Mouse (Mus musculus) hindlimb bud, embryonic 11.5 days (tissue): ENCODE data around the gene Hap1.
"Not testable (repeated sequence)": the region's sequence is repeated elsewhere in the genome, so short reads cannot be mapped to it uniquely, and the experiment has no call there.

Experiments
- DNase-seq: peaks from one replicate; pipeline ENCODE4 v3.0.0-alpha.2; 2012; ENCODE audit warnings: low read depth, low spot score; ENCODE audit errors: extremely low spot score

Hap1 gene

DNA sequence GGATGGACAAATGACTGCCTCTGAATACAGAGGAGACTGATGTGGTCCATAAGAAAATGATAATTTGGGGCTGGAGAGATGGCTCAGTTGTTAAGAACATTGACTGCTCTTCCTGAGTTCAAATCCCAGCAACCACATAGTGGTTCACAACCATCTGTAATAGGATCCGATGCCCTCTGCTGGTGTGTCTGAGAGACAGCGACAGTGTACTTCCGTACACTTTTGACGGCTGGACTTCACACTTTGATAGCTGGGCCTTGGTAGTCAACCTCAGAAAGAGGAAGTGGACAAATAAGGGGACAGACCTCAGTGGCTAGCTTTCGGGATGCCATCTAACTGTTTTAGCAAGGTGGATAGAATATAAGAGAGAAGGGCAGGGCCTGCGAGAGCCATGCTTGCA lies 4.2 kb upstream of the Hap1 start:
- DNase-seq = no peak

DNA sequence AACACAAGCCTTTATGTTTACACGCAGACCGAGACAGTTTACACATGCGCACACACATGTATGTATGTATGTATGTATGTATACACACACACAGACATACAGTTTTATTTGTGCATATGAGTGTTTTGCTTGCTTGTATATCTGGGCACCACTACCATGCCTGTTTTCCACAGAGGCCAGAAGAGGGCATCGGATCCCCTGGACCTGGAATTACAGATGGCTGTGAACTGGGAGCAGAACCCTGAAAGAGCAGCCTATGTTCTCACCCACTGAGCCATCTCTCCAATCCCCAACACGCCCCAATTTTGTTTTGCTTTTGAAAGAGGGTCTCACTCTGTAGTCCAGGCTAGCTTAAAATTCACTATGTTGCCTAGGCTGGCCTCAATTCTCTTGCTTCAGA lies 1.5 kb upstream of the Hap1 start:
- no peak for DNase-seq

DNA sequence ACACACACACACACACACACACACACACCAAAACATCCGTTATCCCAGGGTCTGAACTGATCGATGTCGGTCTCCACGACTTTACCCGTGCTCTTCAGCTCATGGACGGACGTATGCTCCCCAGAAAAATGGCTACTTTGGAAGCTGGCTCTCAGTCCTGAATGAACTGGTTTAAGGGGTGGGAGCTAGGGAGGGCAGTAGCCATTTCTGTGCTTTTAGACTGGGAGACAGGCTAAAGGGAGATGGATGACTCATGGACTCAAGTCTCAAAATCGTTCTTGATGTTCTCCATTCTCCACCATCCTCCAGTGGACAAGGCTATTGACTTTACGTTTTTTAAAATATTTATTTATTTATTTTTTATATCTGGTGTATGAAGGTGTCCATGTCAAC lies 887 bp upstream of the Hap1 start:
- no peak for DNase-seq

DNA sequence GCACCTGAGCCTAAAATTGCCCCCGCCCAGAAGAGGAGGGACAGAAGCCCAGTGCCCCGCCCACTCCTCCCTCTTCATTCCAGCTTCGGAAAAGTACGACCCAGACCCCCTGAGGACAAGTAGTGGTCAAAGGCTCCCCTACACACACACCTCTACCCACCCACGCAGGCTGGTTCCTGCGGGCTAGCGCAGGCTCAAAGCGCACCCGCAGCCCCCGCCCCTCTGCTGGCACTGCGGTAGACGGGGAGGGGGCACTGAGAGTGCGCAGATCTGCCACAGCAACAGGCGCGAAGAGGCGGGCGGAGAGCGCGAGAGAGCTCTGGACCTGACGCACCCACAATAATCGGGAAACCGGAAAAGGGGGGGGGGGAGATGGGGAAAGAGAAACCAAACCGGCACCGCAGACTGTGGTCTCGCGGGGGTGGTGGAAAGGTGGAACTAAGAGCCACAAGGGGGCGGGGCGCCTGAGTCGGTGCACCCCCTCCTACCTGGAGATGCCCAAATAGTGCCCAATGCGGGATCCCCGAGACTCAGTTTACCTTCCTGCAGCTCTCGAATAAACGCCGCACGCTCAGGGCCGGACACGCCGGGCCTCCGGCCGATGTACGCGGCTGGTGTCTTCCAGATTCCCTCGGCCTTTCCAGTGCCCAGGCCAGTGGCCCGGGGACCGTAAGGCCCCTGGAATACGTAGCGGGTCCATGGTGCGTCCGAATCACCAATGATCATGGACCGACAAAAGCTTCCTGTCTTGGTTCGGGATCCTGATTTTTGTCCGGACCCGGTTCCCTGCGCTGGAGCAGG lies 577 bp downstream of the Hap1 start:
- DNase-seq = no peak

DNA sequence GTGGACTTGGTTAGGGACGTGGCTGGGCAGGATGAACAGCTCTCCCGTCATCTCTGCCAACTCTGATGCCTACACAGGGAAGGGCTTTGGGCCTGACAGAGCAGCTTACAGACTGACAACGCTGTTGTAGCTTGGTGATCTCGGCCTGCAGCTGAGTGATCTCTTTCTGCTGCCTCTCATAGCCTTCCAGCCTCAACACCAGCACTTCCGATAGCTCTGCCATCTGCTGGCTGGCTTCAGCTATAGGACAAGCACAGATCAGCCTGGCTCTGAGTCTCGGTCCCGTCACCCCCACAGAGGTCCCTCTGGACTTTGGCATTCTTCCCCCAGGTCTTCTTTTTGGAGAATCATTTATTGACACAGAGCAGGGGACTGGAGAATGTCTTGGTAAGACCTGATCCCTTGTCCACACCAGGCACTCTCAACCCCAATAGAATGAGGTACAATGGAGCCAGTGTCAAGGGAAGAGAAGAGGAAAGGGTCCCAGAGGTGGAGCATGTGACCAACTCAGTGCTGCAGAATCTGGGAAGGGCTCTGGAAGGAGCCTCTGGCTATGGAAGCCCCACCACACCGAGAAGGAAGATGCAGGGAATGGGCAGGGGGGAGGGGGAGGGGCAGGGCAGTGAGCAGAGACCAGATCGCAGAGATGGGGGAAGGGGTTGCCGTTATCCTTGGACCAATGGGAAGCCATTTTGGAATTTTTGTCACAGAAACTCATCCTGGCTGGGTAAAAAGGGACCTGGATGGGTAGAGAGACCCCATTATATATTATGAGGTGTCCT lies 3.7 kb downstream of the Hap1 start:
- no peak for DNase-seq

DNA sequence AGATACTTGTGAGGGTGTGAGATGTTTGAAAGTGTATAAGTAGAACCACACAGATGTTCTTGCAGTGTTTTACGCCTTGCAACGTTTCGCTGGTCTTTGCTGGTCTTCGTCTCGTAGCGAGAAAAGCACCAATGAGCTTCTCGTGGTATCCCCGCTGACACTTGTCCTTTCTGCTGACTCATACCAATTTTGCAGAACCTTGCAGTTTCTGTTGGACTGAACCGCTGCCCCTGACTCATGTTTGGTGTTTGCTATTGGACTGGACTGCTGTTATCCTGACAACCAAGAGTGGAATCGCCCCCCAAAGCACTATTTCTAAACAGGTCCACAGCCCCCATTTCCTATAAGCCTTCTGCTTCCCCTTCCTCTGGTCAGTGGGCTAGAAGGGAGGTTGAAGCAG lies 11.7 kb downstream of the Hap1 start:
- DNase-seq = no peak

DNA sequence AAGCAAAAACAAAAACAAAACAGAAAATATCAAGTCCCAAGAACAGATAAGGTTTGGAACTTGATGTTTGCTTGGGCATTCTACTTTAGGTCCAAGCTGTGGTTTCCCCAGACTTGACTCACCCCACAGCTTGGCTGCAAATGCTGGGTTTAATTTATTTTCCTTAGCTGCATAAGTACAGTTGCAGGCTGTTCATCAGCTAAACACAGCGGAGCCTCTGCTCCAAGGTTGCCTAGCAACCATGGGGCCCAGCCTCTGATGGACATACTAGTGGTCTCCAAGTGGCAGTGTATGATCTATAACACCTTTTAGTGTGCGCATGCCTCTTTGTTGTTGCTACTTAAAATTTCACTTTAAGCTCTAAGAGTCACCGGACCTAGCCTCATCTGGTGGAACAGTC lies 20.2 kb downstream of the Hap1 start:
- no peak for DNase-seq

DNA sequence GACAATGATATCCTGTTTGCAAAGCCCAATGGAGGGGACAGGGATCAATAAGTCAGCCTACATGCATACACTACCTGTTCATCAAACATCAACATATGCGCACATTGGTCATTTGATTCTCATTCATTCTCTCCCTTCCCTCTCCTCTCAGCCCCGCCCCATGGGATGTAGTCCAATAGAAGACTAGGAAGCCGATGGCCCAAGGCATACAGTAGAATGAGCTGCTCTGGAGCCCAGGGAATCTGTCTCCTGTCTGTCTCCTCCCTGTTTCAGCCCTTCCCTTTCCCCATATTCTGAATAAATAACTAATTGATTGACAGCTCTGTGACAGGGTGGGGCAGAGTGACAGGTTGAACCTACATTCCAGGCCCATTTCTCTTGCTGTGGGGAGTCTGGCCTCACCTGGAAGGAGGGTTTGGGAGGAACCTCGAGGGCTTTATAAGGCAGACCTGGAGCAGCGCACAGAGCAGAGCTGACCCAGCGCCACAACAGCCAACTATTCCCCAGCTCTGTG lies 21.9 kb downstream of the Hap1 start, which contains the start of gene Gast:
TSS of gene Gast (plus strand) at position 464 of the 514 bp plus-strand sequence.
- DNase-seq = no peak

DNA sequence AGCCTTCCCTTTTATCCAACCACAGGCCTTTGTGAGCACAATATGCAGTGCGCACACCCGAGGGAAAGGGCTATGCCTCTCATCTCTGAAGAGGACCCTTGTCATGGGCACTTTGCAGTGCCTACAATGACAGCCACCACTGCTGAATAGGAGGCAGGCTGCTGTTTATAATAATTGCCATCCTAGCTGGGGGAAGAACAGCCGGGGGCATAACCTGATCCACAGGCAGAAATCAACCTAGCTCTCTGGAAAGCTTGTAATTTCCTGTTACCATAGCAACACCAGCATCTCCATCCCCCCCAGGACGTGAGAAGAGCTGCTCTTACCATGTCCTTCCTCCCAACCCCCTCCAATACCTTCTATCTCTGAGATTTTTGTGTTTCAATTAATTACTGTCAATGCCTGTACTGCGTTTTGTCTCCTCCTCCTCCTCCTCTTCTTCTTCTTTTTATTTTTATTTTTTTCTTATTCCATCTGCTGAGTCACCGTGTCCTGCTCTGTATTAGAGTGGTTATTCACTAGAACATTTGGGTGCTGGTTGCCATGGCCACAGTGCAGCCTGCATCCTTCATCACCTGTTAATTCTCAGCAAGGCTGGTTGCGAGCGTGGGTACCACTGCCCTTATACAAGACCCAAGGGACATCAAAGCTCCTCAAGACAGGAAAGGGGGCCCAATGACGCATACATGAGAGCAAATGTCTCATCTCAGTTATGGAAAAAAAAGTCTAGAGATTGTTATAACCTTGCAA lies 23.0 kb downstream of the Hap1 start:
- no peak for DNase-seq

DNA sequence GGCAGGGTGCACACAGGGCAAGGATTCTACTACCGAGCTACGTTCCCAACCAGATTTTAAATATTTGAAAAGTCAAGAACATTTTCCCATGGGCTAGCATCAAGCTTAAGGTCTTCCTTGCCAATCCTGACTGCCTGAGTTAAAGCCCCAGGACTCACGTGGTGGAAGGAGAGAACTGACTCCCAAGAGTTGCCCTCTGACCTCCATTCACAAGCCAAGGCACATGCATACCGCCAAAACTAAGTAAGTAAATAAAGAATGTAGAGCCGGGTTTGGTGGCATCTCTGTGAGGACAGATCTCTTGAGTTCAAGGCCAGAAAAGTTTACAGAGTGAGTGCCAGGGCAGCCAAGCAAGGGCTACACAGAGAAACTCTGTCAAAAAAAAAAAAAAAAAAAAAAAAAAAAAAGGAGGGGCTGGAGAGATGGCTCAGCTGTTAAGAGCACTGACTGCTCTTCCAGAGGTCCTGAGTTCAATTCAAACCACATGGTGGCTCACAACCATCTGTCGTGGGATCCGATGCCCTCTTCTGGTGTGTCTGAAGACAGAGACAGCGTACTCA lies 25.0 kb downstream of the Hap1 start:
- DNase-seq = not testable (repeated sequence)

DNA sequence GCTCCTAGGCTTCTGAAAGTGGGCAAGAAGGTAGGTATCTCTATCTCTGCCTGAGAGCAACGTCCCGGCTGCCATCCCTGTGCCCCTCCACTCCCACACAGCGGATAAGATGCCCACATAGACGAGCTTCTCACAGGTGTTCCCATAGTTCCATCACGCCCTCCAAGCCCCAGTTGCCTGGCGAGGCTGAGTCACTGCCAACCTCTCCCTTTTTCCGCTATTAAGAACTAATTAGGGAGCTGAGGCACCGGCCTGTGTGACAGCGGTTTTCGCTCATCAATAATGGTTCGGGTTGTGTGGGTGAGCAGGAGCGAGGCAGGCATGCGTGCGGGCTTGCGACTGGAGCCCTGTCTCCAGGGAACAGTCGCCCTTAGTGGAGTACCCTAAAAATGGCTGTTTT lies 25.7 kb downstream of the Hap1 start:
- no peak for DNase-seq

DNA sequence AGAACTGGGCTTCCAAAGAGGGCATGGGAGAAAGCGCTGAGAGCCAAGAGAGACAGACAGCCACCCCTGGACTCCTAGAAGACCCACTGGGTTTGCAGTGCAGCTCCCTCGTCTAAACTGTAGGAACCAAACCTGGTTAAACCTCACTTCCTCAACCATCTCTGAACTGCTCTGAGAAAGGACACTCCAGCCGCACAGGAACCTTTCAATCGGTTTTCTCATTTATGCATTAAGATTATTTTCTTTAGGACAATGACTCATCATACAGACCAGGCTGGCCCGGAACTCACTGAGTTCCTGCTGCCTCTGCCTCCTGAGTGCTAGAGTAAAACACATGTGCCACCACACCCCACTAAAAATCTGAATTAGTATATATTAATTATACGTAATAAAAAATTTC lies 28.2 kb downstream of the Hap1 start:
- no peak for DNase-seq

DNA sequence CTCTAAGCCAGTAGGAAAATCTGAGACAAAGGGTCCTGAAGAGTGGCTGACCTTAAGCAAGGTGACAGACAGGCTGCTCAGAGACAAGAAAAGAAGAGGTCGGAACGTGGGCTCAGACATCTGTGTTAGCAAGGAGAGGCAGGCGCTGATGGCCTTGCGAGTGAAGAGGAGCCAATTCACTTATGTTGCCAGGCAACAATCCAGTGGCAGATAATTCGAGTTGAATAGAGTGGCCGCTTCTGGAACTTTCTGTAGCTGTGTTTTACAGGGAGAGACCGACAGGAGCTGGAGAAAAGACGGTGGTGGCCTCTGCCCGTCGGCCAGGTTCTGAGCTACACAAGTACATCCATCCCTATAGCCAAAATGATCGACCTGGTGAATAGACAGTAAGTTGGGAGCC lies 28.6 kb downstream of the Hap1 start:
- DNase-seq = no peak

DNA sequence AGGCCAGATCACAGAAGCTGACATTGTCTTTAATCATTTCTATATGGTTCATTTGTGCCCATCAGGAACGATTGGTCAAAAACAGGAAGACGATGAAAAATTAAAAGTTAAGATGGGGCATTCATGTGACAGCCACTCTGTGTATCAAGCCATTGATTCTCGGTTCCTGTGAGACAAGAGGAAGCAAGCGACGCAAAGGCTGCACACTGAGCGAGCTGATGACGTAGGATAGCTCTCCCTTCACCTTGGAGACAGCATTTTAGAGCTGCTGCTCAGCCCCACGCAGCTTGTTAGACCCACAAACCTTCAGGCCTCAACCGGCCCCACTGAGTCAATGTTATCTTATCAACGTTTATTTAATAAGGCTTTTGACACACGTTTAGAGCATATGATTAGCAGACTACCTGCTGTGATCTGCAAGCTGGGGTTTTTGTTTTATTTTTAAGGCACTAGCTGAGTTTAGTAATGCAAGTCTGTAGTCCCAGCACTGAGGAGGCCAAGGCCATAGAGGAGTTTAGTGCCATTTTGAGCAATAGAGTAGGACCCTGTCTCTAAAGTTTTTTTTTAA lies 30.8 kb downstream of the Hap1 start:
- DNase-seq = no peak

DNA sequence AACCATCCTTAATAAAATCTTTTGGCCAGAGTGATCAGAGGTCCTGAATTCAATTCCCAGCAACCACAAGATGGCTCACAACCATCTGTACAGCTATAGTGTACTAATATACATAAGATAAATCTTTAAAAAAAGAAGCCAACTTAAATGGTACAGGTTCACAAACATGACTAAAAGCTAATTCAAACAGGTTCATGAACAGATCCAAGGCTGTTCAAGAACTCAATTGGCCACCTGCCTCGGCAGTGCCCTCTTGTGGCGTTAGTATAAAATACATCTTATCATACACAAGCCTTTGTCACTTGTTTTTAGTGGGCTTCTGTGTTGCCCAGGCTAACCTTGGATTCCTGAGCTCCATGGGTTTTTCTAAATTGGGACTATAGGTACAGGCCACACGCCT lies 32.4 kb downstream of the Hap1 start:
- DNase-seq = peak; percentile 76

DNA sequence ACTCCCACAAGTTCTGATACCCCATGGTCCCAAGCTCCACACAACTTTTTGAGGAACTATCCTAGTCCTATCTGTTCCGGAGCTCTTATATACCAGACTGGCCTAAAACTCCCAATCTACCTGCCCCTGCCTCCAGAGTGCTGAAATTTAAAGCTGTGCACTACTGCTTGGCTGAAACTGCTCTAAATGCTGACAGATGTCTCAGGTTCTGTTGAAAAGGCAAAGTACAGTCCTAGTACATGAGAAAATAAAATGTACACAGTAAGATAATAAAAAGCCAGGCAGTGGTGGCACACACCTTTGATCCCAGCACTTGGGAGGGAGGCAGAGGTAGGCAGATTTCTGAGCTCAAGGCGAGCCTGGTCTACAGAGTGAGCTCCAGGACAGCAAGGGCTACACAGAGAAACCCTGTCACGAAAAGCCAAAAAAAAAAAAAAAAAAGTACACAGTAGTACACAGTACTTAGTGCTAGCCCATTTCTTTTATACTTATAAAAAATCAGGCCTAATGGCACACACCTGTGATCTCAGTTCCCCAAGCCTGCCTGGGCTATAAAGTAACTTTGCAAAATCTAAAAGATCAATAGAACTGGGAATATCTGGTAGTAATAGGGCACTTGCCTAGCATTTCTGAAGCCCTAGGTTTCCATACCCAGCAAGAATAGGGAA lies 33.2 kb downstream of the Hap1 start:
- DNase-seq = no peak

DNA sequence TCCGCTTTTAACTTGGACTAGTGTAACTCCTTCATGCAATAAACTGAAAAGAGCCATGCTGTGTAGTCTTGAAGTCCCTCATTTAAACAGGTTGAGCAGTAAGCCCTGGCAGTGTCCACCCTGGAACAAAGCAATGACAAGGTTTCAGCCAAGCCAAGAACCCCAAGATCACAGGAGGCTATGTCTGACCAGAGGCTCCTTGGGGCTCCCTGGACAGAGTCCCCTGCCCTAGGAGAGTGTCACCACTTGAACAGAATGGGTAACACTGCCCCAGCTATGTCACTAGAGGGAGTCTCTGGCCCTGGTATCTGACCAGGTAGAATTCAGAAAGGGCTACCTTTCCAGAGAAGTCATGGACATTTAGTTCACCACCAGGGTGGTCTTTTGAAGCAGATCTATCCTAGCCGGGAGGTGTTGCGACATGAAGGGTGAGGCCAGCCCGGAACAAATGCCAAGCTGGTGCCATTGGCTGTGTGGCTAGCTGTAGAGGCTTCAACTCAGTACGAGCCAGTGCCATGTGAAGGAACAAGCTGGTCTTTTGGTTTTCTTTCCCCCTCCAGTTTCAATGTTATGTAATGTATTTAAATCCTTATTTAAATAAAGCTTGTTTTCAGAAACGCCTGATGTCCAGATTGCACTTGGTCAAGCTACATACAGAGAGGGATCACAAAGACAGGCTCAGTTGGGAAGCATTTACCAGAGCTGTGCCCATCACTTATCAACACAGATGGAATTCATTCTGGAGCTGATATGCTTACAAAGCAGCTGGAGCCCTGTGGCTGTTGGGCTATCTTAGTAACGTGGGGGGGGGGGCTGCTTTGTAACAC lies 34.2 kb downstream of the Hap1 start:
- not testable (repeated sequence) for DNase-seq

DNA sequence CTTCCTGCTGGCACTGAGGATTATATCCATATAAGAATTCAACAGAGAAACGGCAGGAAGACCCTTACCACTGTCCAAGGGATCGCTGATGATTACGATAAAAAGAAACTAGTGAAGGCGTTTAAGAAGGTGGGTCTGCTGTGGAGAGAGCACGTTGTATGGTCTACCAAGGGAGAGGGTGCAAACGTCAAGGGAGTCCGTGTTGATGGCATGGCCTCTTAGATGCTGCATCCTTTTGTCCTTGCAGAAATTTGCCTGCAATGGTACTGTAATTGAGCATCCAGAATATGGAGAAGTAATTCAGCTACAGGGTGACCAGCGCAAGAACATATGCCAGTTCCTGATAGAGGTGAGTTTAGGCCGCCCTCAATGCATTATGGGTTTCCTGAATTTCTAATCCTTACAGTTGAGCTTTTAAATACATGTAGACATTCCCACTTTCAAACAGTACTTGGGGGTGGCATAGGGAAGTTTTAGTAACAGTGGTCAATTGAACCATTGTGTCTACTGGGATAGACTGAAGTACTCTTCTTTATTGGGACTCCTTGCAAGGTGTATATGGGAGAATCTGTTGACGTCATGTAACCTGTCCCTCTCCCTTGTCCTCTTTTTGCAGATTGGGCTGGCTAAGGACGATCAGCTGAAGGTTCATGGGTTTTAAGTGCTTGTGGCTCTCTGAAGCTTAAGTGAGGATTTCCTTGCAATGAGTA lies 35.1 kb downstream of the Hap1 start:
- not testable (repeated sequence) for DNase-seq

DNA sequence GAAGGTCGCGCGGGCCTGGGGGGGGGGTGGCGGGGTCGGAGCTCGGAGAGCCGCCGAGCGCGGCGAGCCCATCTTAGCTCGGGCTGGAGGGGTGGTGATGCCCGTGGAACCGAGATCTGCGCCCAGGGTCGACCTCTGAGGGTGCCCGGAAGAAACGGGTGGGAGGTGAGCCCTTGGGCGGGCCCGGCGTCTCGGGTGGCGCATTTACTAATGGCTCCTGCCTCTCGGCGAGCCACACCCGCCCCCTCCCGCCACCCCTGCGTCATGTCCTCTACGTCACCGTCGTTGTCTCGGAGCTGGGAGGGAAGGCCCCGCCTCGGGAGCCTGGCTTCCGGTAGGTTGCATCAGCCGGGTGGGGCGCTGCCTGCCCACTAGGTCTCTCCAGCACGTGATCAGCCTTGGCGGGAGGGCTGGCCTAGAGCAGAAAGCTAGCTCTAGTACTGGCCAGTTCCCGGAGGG lies 35.7 kb downstream of the Hap1 start:
- peak; percentile 82 for DNase-seq
